Mouse (Mus musculus): ENCODE data around the gene Patz1.

Patz1 gene

GRCm38 (mm10) chr11:3352990-3353585, 64.4 kb downstream of the Patz1 start:
- DNase-seq (ENCODE audit: low read depth, low spot score), result no peak
